Mouse (Mus musculus) cerebellum, adult 11-12 months (tissue): ENCODE data around the gene Tekt2.

Experiments used
- DNase-seq: peaks from one replicate; pipeline ENCODE4 v3.0.0; 2022

The Tekt2 gene

GRCm38 (mm10) chr4:126306058-126306457 is 19.4 kb downstream of the Tekt2 start:
- DNase-seq, result no peak

DNA sequence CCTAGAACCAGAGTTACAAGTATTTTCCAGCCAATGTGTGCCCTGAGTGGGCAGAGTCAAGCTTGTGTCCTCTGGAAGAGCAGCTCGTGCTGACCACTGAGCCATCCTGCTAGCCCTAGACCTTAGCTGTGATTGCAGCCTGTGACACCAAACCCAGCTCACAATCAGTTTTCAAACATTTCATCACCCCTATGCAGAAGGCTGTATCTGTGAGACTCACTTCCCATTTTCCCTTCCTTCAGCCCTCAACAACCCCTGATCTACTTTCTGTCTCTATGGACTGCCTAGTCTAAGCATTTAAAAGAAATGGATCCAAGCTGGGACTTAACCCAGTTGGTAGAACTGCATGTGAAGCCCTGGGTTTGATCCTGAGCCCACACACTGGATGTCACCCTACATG is 20.1 kb downstream of the Tekt2 start:
- no peak for DNase-seq

- DNase-seq, result peak; percentile 11
These were observed 21.6 kb downstream of the Tekt2 start for GRCm38 (mm10) chr4:126303877-126304276.

DNA sequence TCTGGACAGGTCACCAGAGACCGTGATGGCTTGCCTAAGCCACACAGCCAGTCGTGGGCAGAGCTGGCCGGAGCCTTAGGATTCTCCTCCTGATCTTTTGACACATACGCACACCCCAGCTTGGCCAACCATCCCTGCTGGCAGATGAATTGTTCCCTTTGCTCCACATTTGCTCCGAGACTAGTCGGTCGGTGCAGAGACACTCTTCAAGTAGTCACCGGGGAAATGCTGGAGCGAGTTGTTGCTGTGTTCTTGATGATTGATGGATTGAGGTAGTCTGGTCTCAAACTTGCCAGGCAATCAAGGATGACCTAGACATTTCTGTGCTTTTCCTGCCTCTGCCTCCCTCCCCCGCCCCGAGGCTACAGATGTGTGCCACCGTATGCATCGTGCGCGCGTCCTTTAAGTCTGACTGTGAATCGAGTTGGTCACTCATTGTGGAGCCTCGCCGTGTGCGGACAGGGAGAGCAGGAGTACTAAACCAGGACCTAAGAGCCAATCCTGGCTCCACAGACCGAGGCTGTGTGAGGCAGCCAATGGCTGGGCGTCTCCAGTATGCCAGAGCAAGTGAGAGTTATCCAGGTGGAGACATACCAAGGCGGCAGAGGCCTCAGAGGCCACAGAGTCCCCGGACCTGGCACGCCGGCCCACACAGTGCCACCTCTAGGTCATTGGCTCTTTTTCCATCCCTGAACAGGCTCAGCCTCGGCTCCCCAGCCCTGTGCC is 23.7 kb downstream of the Tekt2 start:
- DNase-seq, result peak; percentile 68

DNA sequence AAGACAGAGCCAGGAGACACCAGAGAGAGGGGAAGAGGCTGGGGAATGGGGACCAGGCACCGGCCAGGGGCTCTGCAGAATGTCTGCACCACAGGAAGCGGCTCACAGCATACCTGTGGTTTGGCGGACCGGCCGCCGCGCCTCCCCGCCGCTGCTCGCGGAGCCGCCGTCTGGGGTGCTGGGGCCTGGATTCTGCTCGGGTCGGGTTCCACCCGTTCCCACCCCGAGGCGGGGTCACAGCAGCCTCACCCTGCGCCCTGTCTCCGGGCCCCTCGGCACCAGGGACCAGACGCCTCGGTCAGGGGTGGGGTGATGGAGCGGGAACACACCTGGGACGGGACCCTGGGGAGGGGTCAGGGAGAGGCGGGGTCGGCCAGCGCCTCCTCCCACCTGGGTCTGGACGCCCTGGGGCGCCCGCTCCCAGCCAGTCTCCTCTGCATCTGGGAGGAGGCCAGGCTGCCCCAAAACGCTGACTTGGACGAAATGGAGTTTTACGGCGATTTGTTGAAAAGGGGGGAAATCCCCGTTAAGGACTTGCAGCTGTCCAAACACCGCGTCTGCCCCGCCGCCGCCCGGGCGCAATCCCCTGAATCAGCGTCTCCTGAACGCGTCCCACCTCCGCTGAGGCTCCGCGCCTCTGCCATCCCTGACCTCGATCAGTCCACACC is 24.4 kb downstream of the Tekt2 start:
- peak; percentile 45 for DNase-seq

DNA sequence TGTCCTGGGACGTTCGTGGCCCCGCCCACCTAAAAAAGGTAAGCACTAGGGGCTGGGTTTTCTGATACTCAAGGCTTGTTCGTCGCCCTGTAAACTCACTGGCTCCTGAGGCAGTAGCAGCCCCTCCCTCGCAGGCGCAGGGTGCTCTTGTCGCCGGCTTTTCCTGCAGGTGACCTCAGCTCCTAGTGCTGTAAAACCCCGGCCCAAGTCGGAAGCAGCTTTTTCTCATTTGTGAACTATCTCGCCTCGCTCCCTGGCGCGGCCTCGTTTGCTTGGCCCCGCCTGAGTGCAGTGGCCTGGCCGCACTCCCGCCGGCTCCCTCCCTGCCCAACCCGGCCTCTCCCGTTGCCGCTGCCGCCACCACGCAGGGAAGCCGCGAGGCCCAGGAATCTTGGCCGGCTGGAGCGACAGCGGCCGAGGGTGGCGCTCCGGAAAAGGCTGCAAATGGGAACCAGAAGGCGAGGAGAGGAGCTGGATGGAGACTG is 28.8 kb downstream of the Tekt2 start:
- DNase-seq, result peak; percentile 73

GRCm38 (mm10) chr4:126295937-126296336 is 29.6 kb downstream of the Tekt2 start:
- DNase-seq, result no peak

DNA sequence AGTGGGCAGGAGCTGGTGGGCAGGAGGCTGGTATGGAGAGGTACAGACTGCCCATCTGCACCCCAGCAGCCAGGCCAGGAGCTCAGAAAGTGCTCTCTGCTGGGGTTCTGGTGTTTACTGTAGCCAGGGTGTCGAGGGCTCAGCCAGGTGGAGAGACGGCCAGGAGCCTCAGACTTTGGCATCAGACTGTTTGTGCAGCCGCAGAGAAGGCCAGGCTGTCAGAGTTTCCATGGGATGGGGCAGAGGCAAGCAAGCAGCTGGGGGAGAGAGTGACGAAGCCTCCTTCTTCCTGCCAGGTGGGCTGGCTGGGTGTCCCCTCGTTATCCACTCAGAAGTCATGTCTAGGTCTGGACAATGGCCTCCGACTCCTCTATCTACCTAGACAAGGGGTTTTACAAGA is 30.3 kb downstream of the Tekt2 start:
- DNase-seq, result no peak

DNA sequence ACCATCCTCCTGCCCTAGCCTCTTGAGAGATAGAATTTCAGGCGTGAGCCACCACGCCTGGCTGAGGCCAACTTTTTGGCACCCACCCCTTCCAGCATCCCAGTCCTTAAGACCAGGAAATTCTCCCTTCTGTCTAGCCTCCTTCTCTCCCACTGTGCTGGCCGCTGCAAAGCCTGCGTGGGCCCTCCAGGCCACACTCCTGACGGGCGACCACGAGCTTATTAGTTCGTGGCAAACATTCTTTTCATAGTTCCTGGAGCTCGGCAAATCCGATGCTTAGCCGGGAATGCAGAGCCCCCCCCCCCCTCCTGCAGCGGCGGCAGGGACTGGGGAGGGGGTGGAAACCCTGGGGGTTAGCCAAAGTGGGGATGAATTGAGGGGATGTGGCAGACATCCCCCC is 34.3 kb downstream of the Tekt2 start:
- DNase-seq, result no peak

DNA sequence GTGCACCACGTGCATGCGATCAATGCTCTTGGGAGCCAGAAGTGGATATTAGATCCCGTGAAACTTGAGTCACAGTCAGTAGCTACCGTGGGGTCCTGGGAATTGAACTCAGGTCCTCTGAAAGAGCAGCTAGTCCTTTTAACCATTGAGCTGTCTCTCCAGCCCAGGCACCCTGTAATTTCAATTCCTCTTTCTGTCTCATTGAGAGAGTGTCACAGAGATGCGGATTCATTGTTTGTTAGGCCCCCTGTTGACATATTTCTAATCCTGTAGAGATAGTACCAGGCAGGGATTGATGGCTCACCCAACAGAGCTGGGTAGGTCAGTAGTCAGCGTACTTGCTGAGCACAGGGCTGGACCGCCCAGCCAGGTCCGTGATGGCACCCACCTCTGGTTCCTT is 35.2 kb downstream of the Tekt2 start:
- DNase-seq, result no peak

DNA sequence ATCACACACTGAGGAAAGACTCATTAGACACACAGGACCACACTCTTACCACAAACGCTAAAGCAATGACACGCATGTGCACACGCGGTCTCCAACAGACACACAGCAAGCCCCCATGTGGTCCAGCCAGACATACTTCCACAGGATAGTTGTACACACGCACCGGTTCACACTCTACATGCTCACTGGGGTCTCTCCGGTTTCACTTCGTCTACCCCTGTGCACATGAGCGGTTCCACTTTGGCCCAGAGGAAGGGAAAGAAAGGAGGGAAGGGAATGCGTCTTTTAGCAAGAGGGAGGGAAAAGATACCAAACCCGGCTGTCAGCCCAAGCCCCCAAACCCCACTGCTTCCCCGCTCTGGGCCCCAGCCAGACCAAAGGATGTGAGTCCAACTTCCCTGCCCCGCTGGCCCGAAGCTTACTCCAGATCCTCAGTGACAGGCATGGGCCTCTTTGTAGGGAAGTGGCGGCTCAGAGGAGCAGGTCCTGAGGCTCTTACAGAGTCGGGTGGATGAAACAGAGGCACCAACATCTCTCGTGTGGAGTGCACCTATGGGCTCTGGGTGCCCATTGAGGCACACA is 37.3 kb downstream of the Tekt2 start:
- DNase-seq, result no peak

- DNase-seq, result no peak
These were observed 38.0 kb downstream of the Tekt2 start for GRCm38 (mm10) chr4:126287302-126287995.

DNA sequence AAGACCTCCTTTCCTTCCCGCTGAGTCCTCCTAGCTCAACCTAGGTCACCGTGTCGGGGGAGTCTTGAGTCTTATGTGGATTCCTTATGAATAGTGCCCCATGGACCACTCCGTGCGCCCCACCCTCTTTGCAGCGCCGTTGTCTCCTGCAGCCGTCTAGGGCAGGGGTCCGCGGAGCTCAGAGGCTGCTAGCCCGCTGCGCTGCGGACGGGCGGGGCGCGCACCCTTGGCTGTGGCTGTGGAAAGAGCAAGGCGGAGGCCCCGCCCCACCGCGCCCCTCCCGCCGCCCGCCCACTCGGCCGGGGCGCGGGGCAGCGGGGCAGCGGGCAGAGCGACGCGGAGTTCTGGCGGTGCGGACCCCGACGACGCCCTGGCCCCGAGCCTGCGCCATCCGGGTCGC is 39.0 kb downstream of the Tekt2 start, which contains the start of gene Col8a2:
TSS of gene Col8a2 (plus strand) at position 302 of the 400 bp plus-strand sequence.
- no peak for DNase-seq

- no peak for DNase-seq
These were observed 41.9 kb downstream of the Tekt2 start for GRCm38 (mm10) chr4:126283582-126283981.

- no peak for DNase-seq
These were observed 43.8 kb downstream of the Tekt2 start for GRCm38 (mm10) chr4:126281706-126282105.

GRCm38 (mm10) chr4:126278961-126279360 is 46.5 kb downstream of the Tekt2 start:
- peak; percentile 27 for DNase-seq

DNA sequence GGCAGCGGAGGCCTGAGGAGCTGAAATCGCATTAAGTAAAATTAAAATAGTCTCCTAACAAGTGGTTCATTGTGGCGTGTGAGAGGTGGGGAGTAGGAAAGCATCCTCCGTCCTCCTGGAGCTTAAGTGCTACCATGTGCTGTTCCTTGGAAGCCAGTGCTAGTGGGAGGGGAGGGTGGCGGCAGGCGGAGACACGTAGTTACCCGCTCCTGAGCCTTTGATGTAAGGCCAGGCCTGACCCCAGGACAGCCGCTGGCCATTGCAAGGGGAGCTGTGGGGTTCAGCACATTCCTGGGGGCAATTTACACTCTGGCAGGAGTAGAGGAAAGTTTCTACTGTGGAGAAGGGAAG is 46.9 kb downstream of the Tekt2 start:
- peak; percentile 44 for DNase-seq

DNA sequence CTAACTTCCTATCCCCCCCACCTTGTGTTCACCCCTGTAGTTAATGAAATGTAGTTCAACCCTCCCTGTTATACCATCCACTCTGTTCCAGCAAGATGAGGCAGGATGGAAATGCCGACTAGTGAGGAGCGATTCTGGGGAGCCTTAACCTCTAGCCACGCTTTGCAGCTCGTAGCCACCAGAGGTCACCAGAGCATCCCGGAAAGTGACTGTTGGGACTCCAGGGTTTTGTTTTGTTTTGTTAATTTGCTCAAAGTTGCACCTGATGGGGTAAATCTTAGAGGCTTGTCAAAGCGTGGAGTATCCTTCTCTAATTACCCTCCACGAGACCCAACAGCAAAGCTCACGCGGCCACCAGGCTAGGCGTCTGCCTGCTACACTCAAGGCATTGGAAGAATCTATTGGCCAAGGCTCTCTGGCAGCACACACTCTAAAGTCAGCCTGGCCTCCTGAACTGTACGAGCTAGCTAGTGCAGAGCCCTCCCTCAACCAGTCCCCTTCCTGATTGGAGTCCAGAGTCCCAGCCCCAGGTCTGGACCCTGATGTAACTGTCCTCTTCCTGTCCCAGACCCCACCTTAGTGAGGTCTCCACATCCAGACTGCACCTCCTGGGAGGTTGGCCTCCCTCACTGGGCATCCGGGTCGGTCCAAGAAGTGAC is 47.5 kb downstream of the Tekt2 start:
- DNase-seq, result peak; percentile 72

- peak; percentile 85 for DNase-seq
These were observed 49.8 kb downstream of the Tekt2 start for GRCm38 (mm10) chr4:126275681-126276131.

DNA sequence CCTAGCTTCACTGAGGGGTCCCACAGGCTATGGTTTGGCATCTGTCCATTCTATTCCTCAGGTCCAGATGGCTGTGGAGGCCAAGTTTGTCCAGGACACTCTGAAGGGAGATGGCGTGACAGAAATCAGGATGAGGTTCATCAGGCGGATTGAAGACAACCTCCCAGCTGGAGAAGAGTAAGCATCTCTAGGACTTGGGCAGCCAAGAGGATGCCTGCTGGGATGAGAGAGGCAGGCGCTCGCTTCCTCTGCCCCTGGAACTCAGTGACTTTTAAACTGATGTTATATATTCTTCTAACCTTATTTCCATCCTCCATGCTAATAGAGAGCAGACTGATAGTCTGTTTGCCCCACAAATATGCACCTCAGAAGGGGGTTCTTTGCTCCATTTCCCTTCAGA is 50.4 kb downstream of the Tekt2 start:
- DNase-seq, result peak; percentile 76

GRCm38 (mm10) chr4:126273753-126274152 is 51.7 kb downstream of the Tekt2 start:
- DNase-seq, result peak; percentile 89
